8 mouse cellular contexts compared by ENCODE assay signal in the genomic region with DNA sequence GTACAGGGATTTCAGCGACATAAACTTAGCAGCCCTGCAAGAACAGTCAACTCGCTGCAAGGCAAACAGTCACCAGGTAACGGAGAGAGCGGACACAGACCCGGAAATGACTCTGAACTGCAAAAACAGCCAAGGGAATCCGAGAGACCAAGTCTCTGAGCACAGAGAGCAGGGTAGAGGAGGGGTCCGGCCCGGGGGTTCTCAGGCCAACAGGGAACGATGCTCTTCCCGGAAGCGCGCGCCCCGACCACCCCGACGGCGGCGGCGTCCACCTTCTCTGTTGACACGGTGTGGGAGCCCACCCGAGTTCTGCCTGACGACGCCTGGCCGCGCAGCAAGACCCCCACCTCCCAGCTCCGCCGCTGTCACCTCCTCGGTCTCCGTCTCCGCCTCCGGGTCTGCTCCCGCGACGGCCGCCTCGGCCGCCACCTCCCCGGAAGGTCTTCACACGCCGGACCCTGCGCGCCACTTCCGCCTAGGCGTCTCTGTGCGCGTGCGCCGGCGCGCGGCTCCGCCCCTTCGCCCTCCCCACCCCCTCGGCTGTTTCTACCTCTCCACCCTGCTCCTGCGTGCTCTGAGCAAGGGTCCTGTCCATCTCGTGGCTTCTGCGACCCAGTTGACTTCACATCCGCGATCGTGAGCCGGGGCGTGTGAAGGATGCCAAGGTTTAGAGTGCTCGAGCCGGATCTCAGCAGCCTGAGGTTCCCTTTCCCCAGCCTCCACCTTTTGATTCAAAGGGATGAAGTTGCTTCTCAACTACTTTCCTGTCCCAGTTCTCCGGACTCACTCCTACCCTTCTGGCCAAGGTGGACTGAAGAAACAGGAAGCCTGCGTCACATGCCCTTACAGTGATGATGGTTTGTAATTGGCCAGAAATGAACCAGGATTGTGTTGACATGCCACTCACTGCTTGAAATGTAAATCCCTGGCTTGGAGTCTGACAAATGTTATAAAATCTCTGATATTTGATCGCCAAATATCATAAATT. TPM values are rescaled to one million over a fixed set of nuclear protein-coding genes. Genes with fewer than 3 reads are reported as not detected.
A peak's percentile ranks its signal among the peaks of the same experiment; 100 is the strongest.
DNase-seq lines count a peak whose midpoint lies in the region; ATAC-seq and TF ChIP-seq lines count a peak whose summit lies in the region.

A gene (minus strand): TSS at position 813 of the 988 bp plus-strand sequence.

- TF ChIP-seq RAD21 in MEL (IDR thresholded peaks at IDR 0.05; ENCODE audit: low read depth, low read length) = no peak

- H3K27me3 ChIP-seq in MEL (ENCODE audit: control insufficient read depth in 1 of 2, insufficient read depth in 2 of 2, low read length in 2 of 2) = no peaks in the 10 kb centered on the region
- no peaks in the 10 kb centered on the region for H3K27me3 ChIP-seq in cerebellum, adult 2 months (ENCODE audit: control insufficient read depth, insufficient read depth, low read length)
- H3K27me3 ChIP-seq in lung, postnatal 0 days (replicated peaks; ENCODE audit: insufficient read depth, low read length) = no peaks in the 10 kb centered on the region

- peak within 1 kb of the TSS; percentile 72 for H3K4me2 ChIP-seq in lung, postnatal 0 days (replicated peaks; ENCODE audit: low read depth, low read length)

- peaks cover under 1 to 7% of the 10 kb centered on the region in 2 experiments; a peak in 3 of 4 replicates for H3K36me3 ChIP-seq in MEL (ENCODE audit: control insufficient read depth in 1 of 2, insufficient read depth in 2 of 2, low read length in 2 of 2)
- 0 out of 2 replicates have a peak, but pooled peaks cover 4% of the 10 kb centered on the region for H3K36me3 ChIP-seq in lung, postnatal 0 days (ENCODE audit: insufficient read depth, low read length)

- DNase-seq in MEL (ENCODE audit: low read depth, low spot score) = peak; percentile 88
- DNase-seq in cerebellum, adult 2 months = peak; percentile 83 to 85
- peak; percentile 86 for DNase-seq in forelimb bud, embryonic 11.5 days (ENCODE audit: low read depth, low spot score)
- DNase-seq in layer of hippocampus, adult 9-10 months (ENCODE audit: low spot score) = peak; percentile 32
- peak; percentile 89 for DNase-seq in lung, postnatal 0 days (ENCODE audit: low spot score)
- DNase-seq in ovary, postnatal 14 days (ENCODE audit: low spot score) = peak; percentile 73
- peak; percentile 90 for DNase-seq in thymus, postnatal 14 days

- H3K27ac ChIP-seq in MEL (ENCODE audit: control insufficient read depth, low read depth, low read length) = peak within 1 kb of the TSS; percentile 20
- H3K27ac ChIP-seq in cerebellum, adult 2 months (ENCODE audit: insufficient read depth, low read length) = peak within 1 kb of the TSS; percentile 62; the same call in 1 of the 2 replicates
- H3K27ac ChIP-seq in lung, postnatal 0 days (ENCODE audit: low read length) = peak within 1 kb of the TSS; percentile 84

- H3K4me1 ChIP-seq in MEL (ENCODE audit: control insufficient read depth in 1 of 2, insufficient read depth in 2 of 2, low read length in 2 of 2) = peaks cover 3 to 7% of the 10 kb centered on the region in 2 experiments; a peak in 3 of 4 replicates
- H3K4me1 ChIP-seq in cerebellum, adult 2 months (ENCODE audit: control insufficient read depth, insufficient read depth, low read length) = no peaks in the 10 kb centered on the region
- peaks cover 9% of the 10 kb centered on the region; the same call in 1 of the 2 replicates for H3K4me1 ChIP-seq in lung, postnatal 0 days (ENCODE audit: insufficient read depth, low read depth, low read length)

- TF ChIP-seq EP300 in MEL (IDR thresholded peaks at IDR 0.05; ENCODE audit: low read depth in 1 of 2, low read length in 2 of 2) = no peak
- no peak for TF ChIP-seq EP300 in lung, postnatal 0 days (IDR thresholded peaks at IDR 0.05)

- H3K9me3 ChIP-seq in MEL (replicated peaks; ENCODE audit: insufficient read depth, low read length) = no peaks in the 10 kb centered on the region
- no peaks in the 10 kb centered on the region for H3K9me3 ChIP-seq in lung, postnatal 0 days (ENCODE audit: low read length)

- TF ChIP-seq POLR2A in MEL (IDR thresholded peaks at IDR 0.05; ENCODE audit: control insufficient read depth in 1 of 2, insufficient read depth in 1 of 2, low read depth in 1 of 2, low read length in 2 of 2, poor library complexity in 1 of 2) = peak; percentile 79 to 88
- peak; percentile 85 for TF ChIP-seq POLR2A in cerebellum, adult 2 months (IDR thresholded peaks at IDR 0.05; ENCODE audit: borderline replicate concordance, insufficient read depth, low read length)

- H3K9ac ChIP-seq in MEL (ENCODE audit: control insufficient read depth, low read depth, low read length, poor library complexity, severe bottlenecking) = peak within 1 kb of the TSS; percentile 83
- H3K9ac ChIP-seq in lung, postnatal 0 days (replicated peaks; ENCODE audit: low read depth) = peak within 1 kb of the TSS; percentile 71

- peaks cover 21% of the 10 kb centered on the region for H3K79me2 ChIP-seq in MEL (ENCODE audit: control insufficient read depth, insufficient read depth, low read length, poor library complexity)

- peak within 1 kb of the TSS; percentile 74 to 81 for H3K4me3 ChIP-seq in MEL (ENCODE audit: control insufficient read depth in 1 of 2, insufficient read depth in 1 of 2, low read depth in 2 of 2, low read length in 2 of 2)
- H3K4me3 ChIP-seq in cerebellum, adult 2 months (replicated peaks; ENCODE audit: insufficient read depth, low read depth, low read length) = peak within 1 kb of the TSS; percentile 97
- peak within 1 kb of the TSS; percentile 89 for H3K4me3 ChIP-seq in lung, postnatal 0 days (ENCODE audit: low read depth, low read length)

- peak; percentile 86 to 92 for ATAC-seq in hematopoietic stem cell, adult 5-6 weeks (replicated peaks in 1 of 2; ENCODE audit: insufficient read depth in 1 of 2, low FRiP score in 2 of 2, low TSS enrichment in 1 of 2, low read depth in 1 of 2, poor library complexity in 2 of 2, severe bottlenecking in 2 of 2)
- ATAC-seq in lung, postnatal 0 days = peak; percentile 98

- TF ChIP-seq CTCF in MEL (IDR thresholded peaks at IDR 0.05 in 2 of 3, conservative IDR thresholded peaks at IDR 0.05 in 1 of 3; ENCODE audit: control insufficient read depth in 1 of 3, insufficient read depth in 1 of 3, low read depth in 2 of 3, low read length in 3 of 3, poor library complexity in 1 of 3, severe bottlenecking in 1 of 3) = no peak
- TF ChIP-seq CTCF in cerebellum, adult 2 months (IDR thresholded peaks at IDR 0.05; ENCODE audit: borderline replicate concordance, insufficient read depth, low read depth, low read length) = no peak
- TF ChIP-seq CTCF in lung, postnatal 0 days (IDR thresholded peaks at IDR 0.05) = no peak

- WGBS in cerebellum, adult 2 months = 1% methylated on average over 67 of the region's 67 CpGs
- WGBS in lung, postnatal 0 days = 4% methylated on average over 56 of the region's 67 CpGs

TF ChIP-seq in MEL, 35 proteins besides CTCF, POLR2A, EP300 and RAD21 (continues in another document):
- TF ChIP-seq CHD1 (IDR thresholded peaks at IDR 0.05; ENCODE audit: low read depth, low read length) = no peak
- TF ChIP-seq ETS1 (IDR thresholded peaks at IDR 0.05; ENCODE audit: low read depth, low read length) = no peak
- TF ChIP-seq JUND (IDR thresholded peaks at IDR 0.05; ENCODE audit: low read depth, low read length) = no peak
- TF ChIP-seq USF2 (IDR thresholded peaks at IDR 0.05; ENCODE audit: borderline replicate concordance in 1 of 2, insufficient read depth in 1 of 2, low read depth in 1 of 2, low read length in 2 of 2) = no peak
- no peak for TF ChIP-seq ZKSCAN1 (IDR thresholded peaks at IDR 0.05; ENCODE audit: low read depth, low read length)
- no peak; the same call in 1 of the 2 replicates for TF ChIP-seq MAX (IDR thresholded peaks at IDR 0.05; ENCODE audit: low read length)
- TF ChIP-seq NRF1 (IDR thresholded peaks at IDR 0.05; ENCODE audit: insufficient read depth, low read depth, low read length, poor library complexity, severe bottlenecking) = peak; percentile 95
- TF ChIP-seq POLR2AphosphoS5 (IDR thresholded peaks at IDR 0.05; ENCODE audit: borderline replicate concordance, low read depth, low read length) = no peak
- no peak for TF ChIP-seq GATA1 (IDR thresholded peaks at IDR 0.05; ENCODE audit: low read depth, low read length)
- TF ChIP-seq NELFE (IDR thresholded peaks at IDR 0.05; ENCODE audit: low read depth, low read length) = peak; percentile 81
- TF ChIP-seq TCF12 (IDR thresholded peaks at IDR 0.05; ENCODE audit: low read depth, low read length) = no peak
- TF ChIP-seq ZMIZ1 (IDR thresholded peaks at IDR 0.05; ENCODE audit: low read depth, low read length) = peak; percentile 46; the same call in 1 of the 2 replicates
- no peak for TF ChIP-seq ZNF384 (IDR thresholded peaks at IDR 0.05; ENCODE audit: low read depth, low read length)
- no peak for TF ChIP-seq SMC3 (IDR thresholded peaks at IDR 0.05; ENCODE audit: low read depth, low read length)
- TF ChIP-seq MEF2A (IDR thresholded peaks at IDR 0.05; ENCODE audit: extremely low read depth, insufficient replicate concordance, low read depth, low read length, poor library complexity, severe bottlenecking) = no peak
- TF ChIP-seq TBP (IDR thresholded peaks at IDR 0.05; ENCODE audit: low read depth, low read length) = 0 out of 2 replicates have a peak, but pooled peaks have one; percentile 36
- TF ChIP-seq BHLHE40 (IDR thresholded peaks at IDR 0.05; ENCODE audit: borderline replicate concordance, low read depth, low read length) = no peak
- TF ChIP-seq KAT2A (conservative IDR thresholded peaks at IDR 0.05; ENCODE audit: low read depth, low read length) = no peak
- TF ChIP-seq GABPA (IDR thresholded peaks at IDR 0.05; ENCODE audit: low read depth, low read length) = no peak
- 0 out of 2 replicates have a peak, but pooled peaks have one; percentile 36 for TF ChIP-seq MYC (IDR thresholded peaks at IDR 0.05; ENCODE audit: low read depth, low read length)
- TF ChIP-seq UBTF (IDR thresholded peaks at IDR 0.05; ENCODE audit: borderline replicate concordance, insufficient read depth, low read depth, low read length) = no peak
- TF ChIP-seq ELF1 (IDR thresholded peaks at IDR 0.05; ENCODE audit: low read depth, low read length) = peak; percentile 95
- peak; percentile 37; the same call in 1 of the 2 replicates for TF ChIP-seq POLR2AphosphoS2 (IDR thresholded peaks at IDR 0.05; ENCODE audit: low read length)
- peak; percentile 82 for TF ChIP-seq SIN3A (IDR thresholded peaks at IDR 0.05; ENCODE audit: low read length)
- TF ChIP-seq TAL1 (IDR thresholded peaks at IDR 0.05; ENCODE audit: low read length) = no peak
- peak; percentile 68 for TF ChIP-seq MXI1 (IDR thresholded peaks at IDR 0.05; ENCODE audit: low read depth, low read length)

RNA-seq across cellular contexts. Expression of the gene that starts here (rescaled TPM):
- 12.0 and 12.4 TPM in 2 replicates for total RNA-seq in MEL (2012; rRNA removed)
- polyA plus RNA-seq in MEL (2012; ENCODE audit: insufficient read depth in 1 of 2, insufficient read length in 2 of 2, low read depth in 1 of 2, low replicate concordance in 2 of 2, missing spikeins in 1 of 2) = 10 to 100 TPM in 1 of 2 experiments, not detected in 1; 16.2 TPM
- 21.9 and 22.5 TPM in 2 replicates for polyA plus RNA-seq in cerebellum, adult 2 months (2012; rRNA removed)
- total RNA-seq in hematopoietic stem cell, adult 5-6 weeks (2017) = 15.9 and 37.7 TPM in 2 replicates
- 39.2 and 40.2 TPM in 2 replicates for polyA plus RNA-seq in lung, postnatal 0 days (2015; fragmentation: Nextera tagmentation; extraction: Ambion mirVana)

Comparison
In these comparisons a context has a peak if more than half of its experiments do, and no peak if none do; other contexts are left out.
1. Peak in every context shown above with its lines: DNase-seq, ATAC-seq, H3K4me3 ChIP-seq and H3K27ac ChIP-seq.
2. DNase-seq: peak in every context shown above with its lines; median percentile 90 in thymus, postnatal 14 days; 89 in lung, postnatal 0 days; 88 in MEL; 86 in forelimb bud, embryonic 11.5 days; 84 in cerebellum, adult 2 months; 73 in ovary, postnatal 14 days; 32 in layer of hippocampus, adult 9-10 months.
3. H3K27ac ChIP-seq: peak in every context shown above with its lines; median percentile 84 in lung, postnatal 0 days; 62 in cerebellum, adult 2 months; 20 in MEL.